Mouse (Mus musculus) liver, adult 2 months (tissue): ENCODE measurements around the gene Akt3.

ENCODE experiments used
- CTCF ChIP-seq: fragments of 200-500 bp; IDR thresholded peaks from 2 replicates; pipeline ENCODE4 v1.5.1; 2011; ENCODE audit warnings: low read depth, low read length, control low read depth
- POLR2A ChIP-seq: fragments of 200-500 bp; IDR thresholded peaks from 2 replicates; pipeline ENCODE4 v1.6.1; 2011; ENCODE audit warnings: low read length, control low read depth; ENCODE audit not compliant: insufficient read depth; ENCODE audit errors: extremely low read depth

DNA sequence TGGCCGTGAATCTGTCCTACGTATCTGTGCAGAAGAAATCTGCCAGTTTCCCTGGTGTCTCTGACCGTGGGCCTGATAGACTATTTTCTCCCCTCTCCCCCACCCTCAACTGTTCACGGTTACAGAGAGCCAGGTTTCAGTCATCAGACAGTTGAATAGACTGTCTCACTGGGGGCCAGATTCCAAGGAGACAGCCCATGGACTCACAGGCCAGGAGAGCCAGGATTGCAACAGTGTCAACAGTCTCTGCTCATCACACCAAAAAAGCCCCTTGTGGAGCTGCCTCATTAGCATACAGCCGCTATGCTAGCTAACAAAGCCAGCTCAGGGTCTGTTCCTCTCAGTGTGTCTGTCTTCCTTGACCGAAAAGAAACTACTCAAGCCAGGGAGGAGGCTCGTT lies 263.9 kb downstream of the Akt3 start:
- no peak for TF ChIP-seq POLR2A
- TF ChIP-seq CTCF: no peak
